Comparison of ENCODE assay signal across 18 mouse cellular contexts in the genomic region with DNA sequence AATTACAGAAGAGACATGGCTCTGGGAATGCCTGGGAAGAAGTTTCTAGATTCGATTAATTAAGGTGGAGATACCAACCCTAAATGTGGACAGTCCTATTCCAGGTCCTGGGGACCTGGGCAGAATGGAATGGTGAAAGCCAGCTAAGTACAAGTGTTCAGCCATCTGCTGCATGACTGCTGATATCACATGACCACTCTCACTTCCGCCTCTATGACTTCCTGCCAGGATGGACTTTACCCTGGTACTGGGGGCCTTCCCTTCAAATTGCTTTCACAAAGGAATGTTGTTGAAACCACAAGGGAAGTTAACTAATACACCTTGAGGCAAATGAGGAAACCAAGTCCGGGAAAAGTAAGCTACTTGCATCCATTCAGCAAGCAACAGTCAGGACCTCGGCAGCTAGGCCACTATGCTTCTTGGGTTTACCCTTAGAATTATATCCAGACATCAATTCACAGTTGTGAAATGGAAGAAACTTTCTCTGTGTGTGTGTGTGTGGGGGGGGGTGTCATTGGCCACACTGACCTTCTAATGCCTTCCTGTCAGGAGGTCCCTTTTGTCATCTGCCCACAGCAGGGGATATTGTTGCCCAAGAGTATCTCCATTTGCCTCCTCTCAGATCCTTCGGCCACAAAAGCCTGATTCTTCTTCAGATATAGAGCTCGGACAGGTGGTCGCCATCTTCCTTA.
DNase-seq lines count a peak whose midpoint lies in the region; ATAC-seq and TF ChIP-seq lines count a peak whose summit lies in the region.
"Had no signal": no experiment of that assay in that cellular context is flagged by ENCODE, and none has a peak within 500 bp of the region (broad histone marks: within the 10 kb centered on the region; RNA-seq: fewer than 3 reads in every experiment).

No protein-coding gene starts in this region.

- peak; percentile 43; the same call in 1 of the 2 replicates for ATAC-seq in intestine, embryonic 15.5 days
- no peak for ATAC-seq in intestine, embryonic 16.5 days
- ATAC-seq in megakaryocyte, adult 5-6 weeks (ENCODE audit: poor library complexity, severe bottlenecking): peak; percentile 75
- ATAC-seq in monocyte, adult 5-6 weeks (replicated peaks; ENCODE audit: insufficient number of reproducible peaks, low FRiP score, low TSS enrichment, poor library complexity, severe bottlenecking): no peak
- ATAC-seq in hindbrain, embryonic 12.5 days (ENCODE audit: low FRiP score): no peak
- ATAC-seq: inflammation-experienced regulatory T-cells, adult 6 months; lung, postnatal 0 days; midbrain, embryonic 15.5 days had no signal

- H3K9ac ChIP-seq in intestine, embryonic 15.5 days: no peak overlapping the region
- H3K9ac ChIP-seq in intestine, embryonic 16.5 days (ENCODE audit: low read depth, low read length): no peak overlapping the region
- H3K9ac ChIP-seq in hindbrain, embryonic 12.5 days: no peak overlapping the region
- H3K9ac ChIP-seq: liver, embryonic 15.5 days; midbrain, embryonic 15.5 days had no signal

- H3K4me2 ChIP-seq in intestine, embryonic 15.5 days (replicated peaks): no peak overlapping the region
- H3K4me2 ChIP-seq in intestine, embryonic 16.5 days (ENCODE audit: low read depth, low read length): no peak overlapping the region
- no peak overlapping the region for H3K4me2 ChIP-seq in hindbrain, embryonic 12.5 days (replicated peaks)
- H3K4me2 ChIP-seq: liver, embryonic 15.5 days; midbrain, embryonic 15.5 days had no signal

- DNase-seq in 3T3-L1 (ENCODE audit: low read depth, low spot score): peak; percentile 2
- DNase-seq: adrenal gland, adult 2 months; cerebellum, adult 9-11 months; kidney, postnatal 36 days; left cerebral cortex, postnatal 4 days; retina, postnatal 1 day; right cerebral cortex, postnatal 4 days; thymus, adult 2 months had no signal

- H3K27ac ChIP-seq in intestine, embryonic 15.5 days: no peak overlapping the region
- no peak overlapping the region for H3K27ac ChIP-seq in intestine, embryonic 16.5 days (ENCODE audit: low read length)
- H3K27ac ChIP-seq in bone marrow, adult 2 months (ENCODE audit: control insufficient read depth, insufficient read depth, low read depth, low read length, poor library complexity): peak overlapping the region; percentile 26; the same call in 1 of the 2 replicates
- no peak overlapping the region for H3K27ac ChIP-seq in hindbrain, embryonic 12.5 days
- H3K27ac ChIP-seq: liver, embryonic 15.5 days; midbrain, embryonic 15.5 days had no signal

- H3K9me3 ChIP-seq in intestine, embryonic 15.5 days: no peaks in the 10 kb centered on the region
- no peaks in the 10 kb centered on the region for H3K9me3 ChIP-seq in intestine, embryonic 16.5 days (ENCODE audit: control insufficient read depth, low read length)
- H3K9me3 ChIP-seq in hindbrain, embryonic 12.5 days (replicated peaks): no peaks in the 10 kb centered on the region
- H3K9me3 ChIP-seq: liver, embryonic 15.5 days; midbrain, embryonic 15.5 days had no signal

- TF ChIP-seq POLR2A in bone marrow, adult 2 months (IDR thresholded peaks at IDR 0.05; ENCODE audit: borderline replicate concordance, control insufficient read depth, low read depth, low read length): no peak

- 72% methylated on average over 7 of the region's 7 CpGs for WGBS in intestine, embryonic 15.5 days
- WGBS in intestine, embryonic 16.5 days: 73% methylated on average over 7 of the region's 7 CpGs
- WGBS in bone marrow, adult 2 months: 49% methylated on average over 7 of the region's 7 CpGs
- 74% methylated on average over 7 of the region's 7 CpGs for WGBS in hindbrain, embryonic 12.5 days

- H3K36me3 ChIP-seq in intestine, embryonic 15.5 days: no peaks in the 10 kb centered on the region
- H3K36me3 ChIP-seq in intestine, embryonic 16.5 days (ENCODE audit: control insufficient read depth, insufficient read depth, low read length): no peaks in the 10 kb centered on the region
- H3K36me3 ChIP-seq in hindbrain, embryonic 12.5 days: no peaks in the 10 kb centered on the region
- H3K36me3 ChIP-seq: liver, embryonic 15.5 days; midbrain, embryonic 15.5 days had no signal

- H3K4me1 ChIP-seq in intestine, embryonic 15.5 days (replicated peaks): no peaks in the 10 kb centered on the region
- H3K4me1 ChIP-seq in intestine, embryonic 16.5 days (ENCODE audit: control insufficient read depth, insufficient read depth, low read length): no peaks in the 10 kb centered on the region; the same call in 1 of the 2 replicates
- H3K4me1 ChIP-seq in bone marrow, adult 2 months (ENCODE audit: control insufficient read depth, insufficient read depth, low read length): peaks cover 2% of the 10 kb centered on the region; the same call in 1 of the 2 replicates
- peaks cover 13% of the 10 kb centered on the region for H3K4me1 ChIP-seq in hindbrain, embryonic 12.5 days
- H3K4me1 ChIP-seq: liver, embryonic 15.5 days; midbrain, embryonic 15.5 days had no signal

- H3K27me3 ChIP-seq in intestine, embryonic 15.5 days (replicated peaks): no peaks in the 10 kb centered on the region
- no peaks in the 10 kb centered on the region for H3K27me3 ChIP-seq in intestine, embryonic 16.5 days (replicated peaks; ENCODE audit: control insufficient read depth, insufficient read depth, low read length)
- H3K27me3 ChIP-seq in hindbrain, embryonic 12.5 days: no peaks in the 10 kb centered on the region
- H3K27me3 ChIP-seq: liver, embryonic 15.5 days; midbrain, embryonic 15.5 days had no signal

- TF ChIP-seq CTCF in bone marrow, adult 2 months (IDR thresholded peaks at IDR 0.05; ENCODE audit: control insufficient read depth, insufficient read depth, low read length): no peak

- H3K4me3 ChIP-seq in intestine, embryonic 15.5 days (replicated peaks): no peak overlapping the region
- H3K4me3 ChIP-seq in intestine, embryonic 16.5 days (ENCODE audit: low read length): no peak overlapping the region
- no peak overlapping the region for H3K4me3 ChIP-seq in bone marrow, adult 2 months (replicated peaks; ENCODE audit: control insufficient read depth, low read depth, low read length)
- H3K4me3 ChIP-seq in hindbrain, embryonic 12.5 days: no peak overlapping the region
- H3K4me3 ChIP-seq: liver, embryonic 15.5 days; midbrain, embryonic 15.5 days had no signal

Comparison
In these comparisons a context has a peak if more than half of its experiments do, and no peak if none do; other contexts are left out.
1. ATAC-seq: peak in intestine, embryonic 15.5 days (single experiment) and megakaryocyte, adult 5-6 weeks (single experiment); none in intestine, embryonic 16.5 days (single experiment), monocyte, adult 5-6 weeks (single experiment) and hindbrain, embryonic 12.5 days (single experiment).